Mouse (Mus musculus): ENCODE results near the gene Atrn. TPM values are rescaled to one million over a fixed set of nuclear protein-coding genes. Genes with fewer than 3 reads are reported as not detected.

Atrn gene
- polyA plus RNA-seq, 1 experiment from 2014 or later, result 4.4 TPM

GRCm38 (mm10) chr2:131044989-131045720 lies 138.9 kb downstream of the Atrn start:
- Histone ChIP-seq H3K27ac (no peak overlapping the region), H3K27me3 (replicated peaks) (peaks cover 28% of the 10 kb centered on the region), H3K4me3 (replicated peaks) (no peak overlapping the region), H3K4me2 (replicated peaks) (peak overlapping the region; percentile 30), H3K4me1 (replicated peaks) (peaks cover 17% of the 10 kb centered on the region), H3K36me3 (no peaks in the 10 kb centered on the region), H3K9me3 (no peaks in the 10 kb centered on the region), H3K9ac (no peak overlapping the region)
- peak; percentile 70 for ATAC-seq
- 47% methylated on average over 9 of the region's 9 CpGs for WGBS

GRCm38 (mm10) chr2:131046025-131046424 lies 139.7 kb downstream of the Atrn start:
- Histone ChIP-seq H3K4me1 (replicated peaks) (peaks cover 17% of the 10 kb centered on the region), H3K4me2 (replicated peaks) (no peak overlapping the region), H3K9me3 (no peaks in the 10 kb centered on the region), H3K27me3 (replicated peaks) (peaks cover 19% of the 10 kb centered on the region), H3K4me3 (replicated peaks) (no peak overlapping the region), H3K27ac (no peak overlapping the region), H3K9ac (no peak overlapping the region), H3K36me3 (no peaks in the 10 kb centered on the region)
- ATAC-seq, result no peak
- WGBS, result 69% methylated on average over 2 of the region's 2 CpGs

- no peaks in the 10 kb centered on the region for H3K36me3 ChIP-seq
- no peak overlapping the region for H3K9ac ChIP-seq
- peaks cover 26% of the 10 kb centered on the region for H3K4me1 ChIP-seq (replicated peaks)
- ATAC-seq, result no peak
- no peak overlapping the region for H3K4me3 ChIP-seq (replicated peaks)
- no peak overlapping the region for H3K27ac ChIP-seq
- WGBS, result 64% methylated on average over 5 of the region's 5 CpGs
- peaks cover 45% of the 10 kb centered on the region for H3K27me3 ChIP-seq (replicated peaks)
- no peaks in the 10 kb centered on the region for H3K9me3 ChIP-seq
- H3K4me2 ChIP-seq (replicated peaks), result no peak overlapping the region
Measured at GRCm38 (mm10) chr2:131052043-131052442, 145.7 kb downstream of the Atrn start.

- H3K9ac ChIP-seq, result no peak overlapping the region
- H3K36me3 ChIP-seq, result no peaks in the 10 kb centered on the region
- no peak overlapping the region for H3K4me3 ChIP-seq (replicated peaks)
- 66% methylated on average over 6 of the region's 6 CpGs for WGBS
- H3K9me3 ChIP-seq, result no peaks in the 10 kb centered on the region
- peaks cover 26% of the 10 kb centered on the region for H3K4me1 ChIP-seq (replicated peaks)
- no peak overlapping the region for H3K27ac ChIP-seq
- ATAC-seq, result no peak
- no peak overlapping the region for H3K4me2 ChIP-seq (replicated peaks)
- peaks cover 45% of the 10 kb centered on the region for H3K27me3 ChIP-seq (replicated peaks)
Measured at GRCm38 (mm10) chr2:131052862-131053418, 146.6 kb downstream of the Atrn start.

- H3K4me2 ChIP-seq (replicated peaks), result peak overlapping the region; percentile 61
Measured at GRCm38 (mm10) chr2:131053851-131054645, 147.8 kb downstream of the Atrn start.

GRCm38 (mm10) chr2:131054646-131055264 lies 148.5 kb downstream of the Atrn start:
- no peak for ATAC-seq
- Histone ChIP-seq H3K4me3 (replicated peaks) (peak overlapping the region; percentile 29), H3K9ac (peak overlapping the region; percentile 9; the same call in 1 of the 2 replicates), H3K9me3 (no peaks in the 10 kb centered on the region), H3K27me3 (replicated peaks) (peaks cover 45% of the 10 kb centered on the region), H3K4me1 (replicated peaks) (peaks cover 33% of the 10 kb centered on the region), H3K36me3 (no peaks in the 10 kb centered on the region), H3K27ac (no peak overlapping the region), H3K4me2 (replicated peaks) (peak overlapping the region; percentile 61)
- WGBS, result 6% methylated on average over 21 of the region's 21 CpGs

More at GRCm38 (mm10) chr2:131053851-131054645, 147.8 kb downstream of the Atrn start:
- Histone ChIP-seq H3K4me1 (replicated peaks) (peaks cover 27% of the 10 kb centered on the region), H3K27ac (no peak overlapping the region), H3K27me3 (replicated peaks) (peaks cover 45% of the 10 kb centered on the region), H3K9me3 (no peaks in the 10 kb centered on the region), H3K9ac (peak overlapping the region; percentile 9; the same call in 1 of the 2 replicates), H3K4me3 (replicated peaks) (peak overlapping the region; percentile 29), H3K36me3 (no peaks in the 10 kb centered on the region)
- WGBS, result 1% methylated on average over 45 of the region's 45 CpGs
- no peak for ATAC-seq

- Histone ChIP-seq H3K4me3 (replicated peaks) (no peak overlapping the region), H3K4me2 (replicated peaks) (peak overlapping the region; percentile 31; the same call in 1 of the 2 replicates), H3K4me1 (replicated peaks) (peaks cover 39% of the 10 kb centered on the region), H3K27me3 (replicated peaks) (peaks cover 45% of the 10 kb centered on the region), H3K9me3 (no peaks in the 10 kb centered on the region), H3K36me3 (no peaks in the 10 kb centered on the region), H3K27ac (no peak overlapping the region), H3K9ac (no peak overlapping the region)
- ATAC-seq, result peak; percentile 41; the same call in 1 of the 2 replicates
- 2% methylated on average over 10 of the region's 10 CpGs for WGBS
Measured at GRCm38 (mm10) chr2:131055631-131056030, 149.3 kb downstream of the Atrn start.

- Histone ChIP-seq H3K4me2 (replicated peaks) (peak overlapping the region; percentile 31), H3K4me1 (replicated peaks) (peaks cover 39% of the 10 kb centered on the region), H3K9me3 (no peaks in the 10 kb centered on the region), H3K36me3 (no peaks in the 10 kb centered on the region), H3K27ac (no peak overlapping the region), H3K4me3 (replicated peaks) (no peak overlapping the region), H3K27me3 (replicated peaks) (peaks cover 48% of the 10 kb centered on the region), H3K9ac (no peak overlapping the region)
- 7% methylated on average over 10 of the region's 10 CpGs for WGBS
- peak; percentile 61; the same call in 1 of the 2 replicates for ATAC-seq
Measured at GRCm38 (mm10) chr2:131056191-131056590, 149.9 kb downstream of the Atrn start.

- Histone ChIP-seq H3K36me3 (no peaks in the 10 kb centered on the region), H3K27me3 (replicated peaks) (peaks cover 41% of the 10 kb centered on the region), H3K4me3 (replicated peaks) (no peak overlapping the region), H3K4me2 (replicated peaks) (no peak overlapping the region), H3K9ac (no peak overlapping the region), H3K9me3 (no peaks in the 10 kb centered on the region), H3K27ac (no peak overlapping the region), H3K4me1 (replicated peaks) (peaks cover 42% of the 10 kb centered on the region)
- no peak for ATAC-seq
- WGBS, result 90% methylated on average over 8 of the region's 8 CpGs
Measured at GRCm38 (mm10) chr2:131058672-131059071, 152.4 kb downstream of the Atrn start.

- H3K4me3 ChIP-seq (replicated peaks), result no peak overlapping the region
- 32% methylated on average over 1 of the region's 1 CpGs for WGBS
- no peak overlapping the region for H3K4me2 ChIP-seq (replicated peaks)
- H3K36me3 ChIP-seq, result no peaks in the 10 kb centered on the region
- H3K4me1 ChIP-seq (replicated peaks), result peaks cover 35% of the 10 kb centered on the region
- peaks cover 34% of the 10 kb centered on the region for H3K27me3 ChIP-seq (replicated peaks)
- no peak for ATAC-seq
- H3K9ac ChIP-seq, result no peak overlapping the region
- no peaks in the 10 kb centered on the region for H3K9me3 ChIP-seq
- H3K27ac ChIP-seq, result no peak overlapping the region
Measured at GRCm38 (mm10) chr2:131059377-131059776, 153.1 kb downstream of the Atrn start.

GRCm38 (mm10) chr2:131059781-131060540 lies 153.7 kb downstream of the Atrn start:
- 74% methylated on average over 9 of the region's 9 CpGs for WGBS
- Histone ChIP-seq H3K9ac (no peak overlapping the region), H3K27me3 (replicated peaks) (peaks cover 29% of the 10 kb centered on the region), H3K4me1 (replicated peaks) (peaks cover 29% of the 10 kb centered on the region), H3K4me2 (replicated peaks) (no peak overlapping the region), H3K9me3 (no peaks in the 10 kb centered on the region), H3K4me3 (replicated peaks) (no peak overlapping the region), H3K36me3 (no peaks in the 10 kb centered on the region), H3K27ac (peak overlapping the region; percentile 9; the same call in 1 of the 2 replicates)
- ATAC-seq, result no peak

Data from intestine, embryonic 15.5 days (tissue).